ENCODE assay signal across 16 mouse cellular contexts in genomic region chr15:84241520-84241919, GRCm38 (mm10). TPM values are rescaled to one million over a fixed set of nuclear protein-coding genes. Genes with fewer than 3 reads are reported as not detected.
DNase-seq lines count a peak whose midpoint lies in the region; ATAC-seq and TF ChIP-seq lines count a peak whose summit lies in the region.
"Had no signal": no experiment of that assay in that cellular context is flagged by ENCODE, and none has a peak within 500 bp of the region (broad histone marks: within the 10 kb centered on the region; RNA-seq: fewer than 3 reads in every experiment).

No protein-coding gene starts in this region.

- H3K27ac ChIP-seq in kidney, postnatal 0 days: no peak overlapping the region
- H3K27ac ChIP-seq in embryonic facial prominence, embryonic 15.5 days (replicated peaks): 0 out of 2 replicates have a peak overlapping the region, but pooled peaks have one; percentile 3
- H3K27ac ChIP-seq: liver, embryonic 14.5 days; neural tube, embryonic 12.5 days; stomach, postnatal 0 days had no signal

- peaks cover 99% of the 10 kb centered on the region for H3K79me2 ChIP-seq in myocyte (ENCODE audit: control insufficient read depth, insufficient read depth)

- H3ac ChIP-seq in myocyte (ENCODE audit: control insufficient read depth, insufficient read length): no peak overlapping the region

- TF ChIP-seq POLR2A in myocyte (IDR thresholded peaks at IDR 0.05; ENCODE audit: insufficient read length, low read depth): no peak

- intact Hi-C loops in gastrocnemius, postnatal 14 days (cut with DNase I; ENCODE audit: low total_unique reads): no loop called here
- intact Hi-C loops in left cerebral cortex, postnatal 4 days (cut with DNase I): no loop called here

- H3K27me3 ChIP-seq in kidney, postnatal 0 days (ENCODE audit: insufficient read depth, low read length): no peaks in the 10 kb centered on the region
- peaks cover 7% of the 10 kb centered on the region; the same call in 1 of the 2 replicates for H3K27me3 ChIP-seq in embryonic facial prominence, embryonic 15.5 days
- no peaks in the 10 kb centered on the region for H3K27me3 ChIP-seq in myocyte (ENCODE audit: control insufficient read depth, insufficient read depth, insufficient read length)

- no peaks in the 10 kb centered on the region for H3K36me3 ChIP-seq in kidney, postnatal 0 days (ENCODE audit: insufficient read depth, low read length)
- no peaks in the 10 kb centered on the region for H3K36me3 ChIP-seq in embryonic facial prominence, embryonic 15.5 days
- peaks cover 7% of the 10 kb centered on the region for H3K36me3 ChIP-seq in myocyte (ENCODE audit: control insufficient read depth, insufficient read depth)
- H3K36me3 ChIP-seq: neural tube, embryonic 12.5 days had no signal

- H3K9ac ChIP-seq in kidney, postnatal 0 days (ENCODE audit: low read depth, low read length): no peak overlapping the region
- no peak overlapping the region for H3K9ac ChIP-seq in embryonic facial prominence, embryonic 15.5 days
- H3K9ac ChIP-seq: liver, embryonic 14.5 days; neural tube, embryonic 12.5 days had no signal

- H3K4me1 ChIP-seq in kidney, postnatal 0 days (replicated peaks; ENCODE audit: insufficient read depth, low read length): peaks cover 12% of the 10 kb centered on the region
- H3K4me1 ChIP-seq in embryonic facial prominence, embryonic 15.5 days: peaks cover 19% of the 10 kb centered on the region

- WGBS in kidney, postnatal 0 days: 28% methylated on average over 7 of the region's 7 CpGs
- WGBS in embryonic facial prominence, embryonic 15.5 days: 10% methylated on average over 7 of the region's 7 CpGs

- no peaks in the 10 kb centered on the region for H3K9me3 ChIP-seq in kidney, postnatal 0 days (replicated peaks; ENCODE audit: low read length)
- no peaks in the 10 kb centered on the region for H3K9me3 ChIP-seq in embryonic facial prominence, embryonic 15.5 days (replicated peaks)
- H3K9me3 ChIP-seq: neural tube, embryonic 12.5 days had no signal

- no peak for ATAC-seq in kidney, postnatal 0 days (replicated peaks; ENCODE audit: low FRiP score, low read depth)
- ATAC-seq in embryonic facial prominence, embryonic 15.5 days (ENCODE audit: insufficient number of reproducible peaks, low FRiP score, low TSS enrichment, low read depth): peak; percentile 72
- ATAC-seq: forebrain, embryonic 16.5 days had no signal

- peak; percentile 32 for DNase-seq in gastrocnemius, postnatal 14 days
- no peak for DNase-seq in gastrocnemius, postnatal 4 days (ENCODE audit: low spot score in 2 of 2)
- DNase-seq in kidney, postnatal 0 days (ENCODE audit: low spot score): peak; percentile 54
- no peak for DNase-seq in kidney, postnatal 14 days
- DNase-seq in frontal cortex, postnatal 36 days (ENCODE audit: low spot score in 2 of 2): no peak
- DNase-seq in left cerebral cortex, postnatal 4 days: no peak
- DNase-seq: adrenal gland, postnatal 14 days; cerebellum, adult 8-10 months; kidney, postnatal 25 days; layer of hippocampus, adult 9-11 months had no signal

- H3K4me2 ChIP-seq in kidney, postnatal 0 days (ENCODE audit: low read length): no peak overlapping the region
- H3K4me2 ChIP-seq in embryonic facial prominence, embryonic 15.5 days (replicated peaks): no peak overlapping the region
- peak overlapping the region; percentile 48 for H3K4me2 ChIP-seq in myocyte (ENCODE audit: low read depth)
- H3K4me2 ChIP-seq: neural tube, embryonic 12.5 days had no signal

- no peak overlapping the region for H3K4me3 ChIP-seq in kidney, postnatal 0 days (replicated peaks; ENCODE audit: low read depth, low read length)
- H3K4me3 ChIP-seq in embryonic facial prominence, embryonic 15.5 days (replicated peaks): no peak overlapping the region
- no peak overlapping the region for H3K4me3 ChIP-seq in myocyte
- H3K4me3 ChIP-seq: neural tube, embryonic 12.5 days had no signal

- no peak for TF ChIP-seq CTCF in kidney, postnatal 0 days (IDR thresholded peaks at IDR 0.05; ENCODE audit: low read depth)

TF ChIP-seq in myocyte, 11 proteins besides CTCF, POLR2A, EP300 and RAD21:
- no peak for TF ChIP-seq TCF3 (IDR thresholded peaks at IDR 0.05; ENCODE audit: insufficient read length, low read depth)
- no peak for TF ChIP-seq E2F4 (IDR thresholded peaks at IDR 0.05; ENCODE audit: insufficient read depth)
- TF ChIP-seq MYOD1 (IDR thresholded peaks at IDR 0.05; ENCODE audit: control insufficient read depth in 1 of 3, insufficient read length in 2 of 3, low read depth in 2 of 3): peak; percentile 8 to 79 (median 61)
- TF ChIP-seq USF1 (IDR thresholded peaks at IDR 0.05; ENCODE audit: low read depth): peak; percentile 19
- TF ChIP-seq SRF (IDR thresholded peaks at IDR 0.05; ENCODE audit: control insufficient read depth, insufficient read length, low read depth): no peak
- no peak for TF ChIP-seq MAX (IDR thresholded peaks at IDR 0.05; ENCODE audit: low read depth)
- no peak for TF ChIP-seq CEBPB (IDR thresholded peaks at IDR 0.05; ENCODE audit: insufficient read depth, poor library complexity, severe bottlenecking)
- peak; percentile 37 for TF ChIP-seq TCF12 (IDR thresholded peaks at IDR 0.05; ENCODE audit: insufficient read depth, poor library complexity, severe bottlenecking)
- TF ChIP-seq POLR2AphosphoS2 (IDR thresholded peaks at IDR 0.05; ENCODE audit: insufficient read length, low read depth): no peak
- no peak for TF ChIP-seq REST (IDR thresholded peaks at IDR 0.05; ENCODE audit: insufficient read depth, insufficient read length)
- TF ChIP-seq MYOG (IDR thresholded peaks at IDR 0.05; ENCODE audit: control insufficient read depth in 1 of 3, insufficient read depth in 1 of 3, insufficient read length in 2 of 3, low read depth in 2 of 3): peak; percentile 45 to 85 (median 83)

RNA-seq across cellular contexts. Expression of gene Parvb, which starts 9.7 kb away (rescaled TPM):
- 10 to 100 TPM; 54.4 to 64.5 TPM for total RNA-seq in gastrocnemius, postnatal 14 days (2021)
- total RNA-seq in gastrocnemius, postnatal 4 days (2021): 100 to 1,000 TPM; 130 to 134 TPM
- polyA plus RNA-seq in kidney, postnatal 0 days (2015; fragmentation: Nextera tagmentation; extraction: Ambion mirVana): 2.8 and 3.3 TPM in 2 replicates
- polyA plus RNA-seq in embryonic facial prominence, embryonic 15.5 days (2015; fragmentation: Nextera tagmentation; extraction: Ambion mirVana): 4.5 and 4.8 TPM in 2 replicates
- 86.2 TPM for polyA plus RNA-seq in myocyte (2012; fragmentation: generic; extraction: Trizol)
- 10 to 100 TPM; 28.0 to 30.4 TPM for total RNA-seq in left cerebral cortex, postnatal 4 days (2021)

RNA-seq across cellular contexts. Expression of gene Samm50, which starts 49.5 kb away (rescaled TPM):
- 100 to 1,000 TPM; 178 to 203 TPM for total RNA-seq in gastrocnemius, postnatal 14 days (2021)
- total RNA-seq in gastrocnemius, postnatal 4 days (2021): 100 to 1,000 TPM; 160 to 165 TPM
- polyA plus RNA-seq in kidney, postnatal 0 days (2015; fragmentation: Nextera tagmentation; extraction: Ambion mirVana): 147 and 155 TPM in 2 replicates
- 89.8 and 96.4 TPM in 2 replicates for polyA plus RNA-seq in embryonic facial prominence, embryonic 15.5 days (2015; fragmentation: Nextera tagmentation; extraction: Ambion mirVana)
- 116 TPM for polyA plus RNA-seq in myocyte (2012; fragmentation: generic; extraction: Trizol)
- total RNA-seq in left cerebral cortex, postnatal 4 days (2021): 10 to 100 TPM; 91.1 to 93.9 TPM

Comparison
In these comparisons a context has a peak if more than half of its experiments do, and no peak if none do; other contexts are left out.
1. DNase-seq: peak in gastrocnemius, postnatal 14 days (single experiment) and kidney, postnatal 0 days (single experiment); none in gastrocnemius, postnatal 4 days (0 of 2), kidney, postnatal 14 days (single experiment), frontal cortex, postnatal 36 days (0 of 2) and left cerebral cortex, postnatal 4 days (single experiment).